Mouse (Mus musculus): ENCODE measurements around the gene Polk. TPM values are rescaled to one million over a fixed set of nuclear protein-coding genes. Genes with fewer than 3 reads are reported as not detected.

Gene Polk
- total RNA-seq, 2 experiments from 2014 or later: 0.58 to 3.3 TPM

DNA sequence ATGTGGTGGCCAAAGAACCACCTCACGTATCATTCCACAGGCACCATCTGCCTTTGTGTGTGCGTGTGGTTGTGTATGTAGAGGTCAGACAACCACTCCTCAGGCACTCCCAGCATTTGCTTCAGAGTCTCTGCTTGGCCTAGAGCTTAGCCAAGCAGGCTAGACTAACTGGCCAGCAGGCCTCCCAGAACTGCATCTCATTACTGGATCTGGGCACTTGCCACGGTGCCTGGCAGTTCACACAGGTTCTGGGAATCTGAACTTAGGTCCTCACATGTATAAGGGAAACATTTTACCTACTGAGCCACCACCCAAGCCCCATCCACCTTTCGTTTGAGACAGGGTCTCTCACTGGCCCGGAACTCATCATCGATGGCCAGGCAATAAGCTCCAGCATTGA, 10.2 kb downstream of the Polk start:
- ATAC-seq (replicated peaks; ENCODE audit: low FRiP score, poor library complexity, severe bottlenecking): no peak

DNA sequence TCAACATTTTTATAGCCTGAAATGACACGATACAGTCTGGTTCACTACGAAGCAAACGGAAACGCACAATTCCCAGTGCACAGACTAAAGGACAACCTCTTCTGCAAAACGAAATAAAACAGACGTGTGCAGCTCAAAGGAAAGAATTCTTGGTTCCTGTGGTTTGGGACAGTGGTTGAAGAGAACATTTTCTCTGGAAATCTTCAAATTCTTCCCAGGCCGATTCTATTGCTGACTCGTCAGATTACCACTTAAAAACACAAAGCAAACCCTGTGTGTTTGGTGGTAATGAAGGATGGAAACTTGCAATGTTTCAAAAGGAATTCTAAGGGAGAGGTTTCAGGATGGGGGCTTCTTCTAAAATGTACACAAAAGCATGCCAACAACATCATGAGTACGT, 12.3 kb downstream of the Polk start:
- ATAC-seq (replicated peaks; ENCODE audit: low FRiP score, poor library complexity, severe bottlenecking): no peak

GRCm38 (mm10) chr13:96529542-96529941, 12.8 kb downstream of the Polk start:
- no peak for ATAC-seq (replicated peaks; ENCODE audit: low FRiP score, poor library complexity, severe bottlenecking)

DNA sequence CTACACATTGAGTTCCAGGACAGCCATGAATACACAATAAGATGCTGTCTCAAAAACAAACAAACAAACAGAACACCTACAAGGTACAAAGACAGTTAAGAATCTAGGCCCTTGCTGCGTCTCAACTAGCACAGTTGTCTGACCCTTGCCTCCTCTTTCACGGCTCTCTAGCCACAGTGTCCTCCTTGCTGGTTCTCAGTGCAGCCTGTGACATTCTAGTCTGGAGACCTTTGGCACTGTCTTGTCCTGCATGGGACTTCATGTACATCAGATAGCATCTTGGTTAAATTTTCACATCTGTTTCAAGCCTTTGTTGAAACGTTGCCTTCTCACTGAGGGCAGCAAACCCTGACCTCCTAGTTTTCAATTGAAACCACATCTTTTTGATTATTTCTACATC, 13.6 kb downstream of the Polk start:
- ATAC-seq (replicated peaks; ENCODE audit: low FRiP score, poor library complexity, severe bottlenecking): no peak

DNA sequence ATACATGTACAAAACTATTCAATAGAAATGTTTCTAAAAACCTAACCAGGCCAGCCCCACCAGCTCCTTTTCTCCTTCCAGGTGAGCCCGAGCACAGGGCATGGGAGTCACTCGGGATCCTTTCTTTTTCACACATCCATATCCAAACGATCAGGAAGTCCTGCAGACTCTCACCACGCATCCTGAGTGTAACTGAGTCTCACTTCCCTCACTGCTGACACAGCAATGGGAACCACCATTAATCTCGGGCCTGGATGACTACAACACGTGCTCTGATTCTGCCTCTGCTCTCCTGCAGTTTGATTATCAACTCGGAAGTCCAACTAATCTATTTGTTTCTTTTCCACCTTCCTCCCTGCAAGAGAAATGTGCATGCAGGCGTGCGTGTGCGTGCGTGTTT, 14.5 kb downstream of the Polk start:
- ATAC-seq (replicated peaks; ENCODE audit: low FRiP score, poor library complexity, severe bottlenecking): no peak

DNA sequence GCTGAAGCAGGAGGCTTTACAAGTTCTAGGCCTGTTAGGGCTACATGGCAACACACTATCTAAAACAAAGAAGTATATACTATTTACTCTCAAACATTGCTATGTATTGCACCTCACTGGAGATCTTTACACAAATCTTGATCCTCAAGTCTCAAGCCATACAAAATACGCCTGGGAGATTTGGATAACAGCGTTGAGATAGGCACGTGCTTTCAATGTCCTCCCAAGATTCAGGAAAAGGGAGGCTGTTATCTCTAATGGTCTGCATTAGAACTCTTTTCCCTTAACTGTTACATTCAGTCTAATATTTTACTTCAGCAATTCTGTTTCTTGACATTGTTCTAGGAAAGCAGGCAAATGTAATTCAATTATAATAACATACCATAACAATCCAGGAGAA, 15.4 kb downstream of the Polk start:
- no peak for ATAC-seq (replicated peaks; ENCODE audit: low FRiP score, poor library complexity, severe bottlenecking)

GRCm38 (mm10) chr13:96521294-96521693, 21.1 kb downstream of the Polk start:
- ATAC-seq (replicated peaks; ENCODE audit: low FRiP score, poor library complexity, severe bottlenecking): no peak

DNA sequence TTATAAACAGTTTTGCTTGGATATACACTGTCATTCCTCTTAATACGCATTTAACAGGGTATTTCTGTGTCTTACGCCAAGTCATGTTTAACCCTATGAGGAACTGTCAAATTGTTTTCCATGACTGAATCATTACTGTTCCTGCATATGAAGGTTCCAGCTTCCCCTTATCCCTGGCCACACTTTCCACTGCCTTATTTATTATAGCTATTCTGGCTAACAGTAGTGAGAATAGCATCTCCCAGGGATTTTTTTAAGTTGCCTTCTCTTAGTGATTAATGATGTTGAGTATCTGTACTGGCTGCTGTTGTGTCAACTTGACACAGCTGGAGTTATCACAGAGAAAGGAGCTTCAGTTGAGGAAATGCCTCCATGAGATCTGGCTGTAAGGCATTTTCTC, 25.0 kb downstream of the Polk start:
- ATAC-seq (replicated peaks; ENCODE audit: low FRiP score, poor library complexity, severe bottlenecking): no peak

DNA sequence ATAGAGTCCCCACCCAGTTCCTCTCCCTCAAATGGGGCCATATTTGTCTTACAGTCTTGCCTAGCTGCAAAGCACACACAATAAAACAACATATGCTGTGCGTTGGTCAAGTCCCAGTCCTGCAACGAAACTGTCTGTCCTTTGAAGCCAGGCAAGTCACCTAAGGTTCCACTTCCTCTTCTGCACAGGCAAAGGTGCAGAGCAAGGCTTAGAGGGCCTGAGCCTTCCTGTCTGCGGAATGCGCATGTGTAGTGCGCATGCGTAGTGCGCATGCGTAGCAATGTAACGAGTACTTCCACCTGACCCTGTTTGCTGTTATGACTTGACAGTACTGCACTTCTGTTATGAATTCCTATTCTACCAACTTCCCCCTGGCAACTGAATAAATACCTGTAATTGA, 26.1 kb downstream of the Polk start:
- no peak for ATAC-seq (replicated peaks; ENCODE audit: low FRiP score, poor library complexity, severe bottlenecking)

DNA sequence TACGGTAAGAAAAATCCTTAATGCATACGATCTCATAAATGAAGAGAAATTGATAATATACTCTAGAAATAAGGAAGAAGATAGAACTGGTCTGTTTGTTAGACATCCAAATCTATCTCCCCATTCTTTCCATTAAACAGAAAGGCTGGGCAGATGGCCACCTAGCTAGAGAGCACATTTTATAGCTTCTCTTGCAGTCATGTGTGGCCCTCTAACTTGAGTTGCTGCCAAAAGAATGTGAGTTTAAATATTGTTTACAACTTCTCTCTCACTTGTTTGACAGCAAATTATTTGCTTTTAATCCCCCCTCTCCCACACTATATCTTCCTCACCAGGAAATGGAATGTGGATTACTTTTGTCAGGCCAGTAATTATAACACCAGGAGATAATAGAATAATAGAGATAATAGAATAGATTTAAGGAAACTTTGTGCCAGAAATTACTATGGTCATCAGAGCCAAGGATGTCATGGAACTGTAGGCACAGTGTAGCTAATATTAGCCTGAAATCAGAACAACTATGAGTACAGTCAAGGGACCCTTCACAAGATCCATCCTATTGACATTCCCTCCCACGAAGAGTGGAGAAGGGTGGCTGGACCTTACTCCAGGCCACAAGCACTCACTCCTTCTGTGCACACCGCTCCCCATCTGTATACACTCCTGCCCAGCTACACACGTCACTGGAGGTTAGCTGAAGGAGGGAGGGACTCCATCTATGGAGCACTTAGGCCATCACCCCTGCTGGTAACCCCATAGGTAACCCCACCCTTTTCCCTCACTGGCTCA, 28.0 kb downstream of the Polk start:
- no peak for ATAC-seq (replicated peaks; ENCODE audit: low FRiP score, poor library complexity, severe bottlenecking)

DNA sequence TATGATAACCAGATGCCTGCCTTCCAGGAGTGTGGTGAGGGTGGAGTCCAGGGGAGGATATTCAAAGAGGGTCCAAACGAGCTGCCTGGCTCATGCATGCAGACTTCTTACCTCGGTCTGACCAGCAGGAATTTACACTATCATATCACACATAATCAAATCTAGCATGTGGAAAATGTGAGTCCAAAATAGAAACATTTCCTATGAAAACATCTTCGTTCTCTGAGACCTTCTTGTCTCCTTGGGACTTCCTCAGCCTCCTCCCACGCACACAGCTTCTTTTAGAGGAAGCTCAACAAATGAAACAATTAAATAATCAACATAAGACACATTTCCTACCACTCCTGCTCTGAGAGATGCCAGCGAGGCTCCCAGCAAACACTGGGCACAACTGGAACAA, 30.5 kb downstream of the Polk start:
- ATAC-seq (replicated peaks; ENCODE audit: low FRiP score, poor library complexity, severe bottlenecking): no peak

DNA sequence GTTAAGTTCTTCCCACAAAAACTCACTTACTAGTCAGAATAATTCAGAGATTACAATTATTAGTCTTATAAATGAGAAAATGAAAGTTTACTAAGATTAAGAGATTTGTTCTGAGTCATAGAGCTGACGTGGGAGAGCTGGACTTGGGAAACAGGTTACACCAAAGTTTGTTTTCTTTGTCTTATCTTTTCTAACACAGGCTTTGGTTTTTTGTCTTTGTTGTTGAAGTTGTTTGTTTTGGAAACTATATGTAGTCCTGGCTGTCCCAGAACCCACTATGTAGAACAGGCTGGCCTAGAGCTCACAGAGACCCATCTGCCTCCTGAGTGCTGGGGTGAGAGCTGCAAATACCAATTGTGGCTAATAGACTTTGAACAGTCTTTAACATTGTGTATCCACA, 31.1 kb downstream of the Polk start:
- no peak for ATAC-seq (replicated peaks; ENCODE audit: low FRiP score, poor library complexity, severe bottlenecking)

DNA sequence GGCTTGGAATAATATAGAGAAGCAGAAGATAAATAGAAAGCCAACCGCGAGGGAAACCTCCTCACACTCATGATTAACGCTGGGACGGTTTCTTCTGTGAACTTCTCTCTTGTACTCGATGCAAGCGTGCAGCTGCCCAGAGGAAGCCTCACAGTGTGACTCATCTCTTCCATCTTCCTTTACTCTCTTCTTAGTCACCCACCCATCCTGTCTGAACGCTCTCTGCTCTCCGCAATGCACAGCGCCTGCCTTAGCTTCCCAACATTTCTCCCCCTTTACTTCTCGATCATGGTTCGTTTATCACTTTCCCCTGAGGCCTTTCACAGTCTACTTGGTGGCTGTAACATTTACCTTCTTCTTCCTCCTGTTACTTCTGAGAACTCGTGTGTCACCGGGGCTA, 31.7 kb downstream of the Polk start:
- no peak for ATAC-seq (replicated peaks; ENCODE audit: low FRiP score, poor library complexity, severe bottlenecking)

GRCm38 (mm10) chr13:96507541-96507940, 34.8 kb downstream of the Polk start:
- no peak for ATAC-seq (replicated peaks; ENCODE audit: low FRiP score, poor library complexity, severe bottlenecking)

- ATAC-seq (replicated peaks; ENCODE audit: low FRiP score, poor library complexity, severe bottlenecking): no peak
These were observed 36.1 kb downstream of the Polk start for GRCm38 (mm10) chr13:96506313-96506712.

DNA sequence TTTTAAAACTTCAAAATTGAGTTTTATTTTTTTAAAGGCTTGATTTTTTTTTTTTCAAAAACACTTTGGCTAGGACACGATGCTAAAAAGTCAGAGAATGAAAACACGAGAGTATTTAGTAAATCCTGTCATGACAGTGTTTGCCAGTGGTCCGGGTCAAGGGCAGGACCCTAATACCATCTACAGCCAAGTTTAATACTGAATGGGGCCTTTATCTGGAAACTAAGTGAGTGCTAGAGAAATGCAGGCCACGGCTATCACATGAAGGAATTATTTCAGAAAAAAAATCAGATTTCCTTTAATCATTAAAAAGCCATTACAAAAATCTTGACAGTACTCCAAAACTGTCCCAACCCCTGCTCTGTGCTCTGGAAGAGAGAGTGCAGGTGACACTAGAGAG, 36.7 kb downstream of the Polk start:
- no peak for ATAC-seq (replicated peaks; ENCODE audit: low FRiP score, poor library complexity, severe bottlenecking)

DNA sequence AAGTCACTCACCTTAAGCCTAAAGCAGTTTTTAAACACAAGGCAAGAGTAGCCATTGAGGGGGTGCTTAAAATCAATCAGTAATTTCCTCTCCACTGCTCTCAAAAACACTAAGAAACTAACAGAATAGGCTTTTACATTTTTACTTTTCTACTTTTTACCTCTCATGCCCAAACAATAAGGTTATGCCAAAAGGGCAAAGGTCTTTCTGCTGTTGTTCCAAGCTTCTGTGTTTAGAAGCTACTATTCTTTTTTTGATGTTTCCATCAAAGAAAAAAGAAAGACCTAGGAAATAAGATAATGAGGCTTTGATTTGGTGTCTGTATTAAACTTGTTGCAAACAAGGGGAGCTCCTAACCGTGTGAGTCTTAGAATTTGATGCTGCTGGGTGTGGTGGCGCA, 42.5 kb downstream of the Polk start:
- no peak for ATAC-seq (replicated peaks; ENCODE audit: low FRiP score, poor library complexity, severe bottlenecking)

GRCm38 (mm10) chr13:96496630-96497029, 45.7 kb downstream of the Polk start:
- ATAC-seq (replicated peaks; ENCODE audit: low FRiP score, poor library complexity, severe bottlenecking): no peak

- ATAC-seq (replicated peaks; ENCODE audit: low FRiP score, poor library complexity, severe bottlenecking): no peak
These were observed 51.9 kb downstream of the Polk start, which contains the start of gene Gm17622 for GRCm38 (mm10) chr13:96490433-96490832. Gm17622 (plus strand) TSS chr13:96490733.

GRCm38 (mm10) chr13:96487968-96488367, 54.4 kb downstream of the Polk start:
- ATAC-seq (replicated peaks; ENCODE audit: low FRiP score, poor library complexity, severe bottlenecking): no peak

GRCm38 (mm10) chr13:96487230-96487629, 55.1 kb downstream of the Polk start:
- ATAC-seq (replicated peaks; ENCODE audit: low FRiP score, poor library complexity, severe bottlenecking): no peak

- ATAC-seq (replicated peaks; ENCODE audit: low FRiP score, poor library complexity, severe bottlenecking): no peak
These were observed 63.4 kb downstream of the Polk start for GRCm38 (mm10) chr13:96478991-96479390.
